Mouse (Mus musculus) liver, embryonic 15.5 days (tissue): ENCODE results near the gene Olfr619. TPM values are rescaled to one million over a fixed set of nuclear protein-coding genes. Genes with fewer than 3 reads are reported as not detected.

Experiments
- microRNA-seq: library from miRNA; unstranded; fragments of <30 nt; microRNA quantifications from one replicate; pipeline ENCODE4, GENCODE M21; 2016
- polyA plus RNA-seq: library from polyadenylated mRNA; unstranded; fragments of >200 nt; fragmentation: Nextera tagmentation; extraction: Ambion mirVana; gene quantifications from 2 replicates; pipeline ENCODE4 v1.2.1, GENCODE M21; 2015

The Olfr619 gene
- polyA plus RNA-seq, 1 experiment from 2014 or later: not detected

Small RNA genes within 50 kb of the gene (microRNA-seq; reads per million reads assigned to microRNA genes)
- not detected for gene Gm26506

Other genes with a start within 250 kb of the Olfr619 start
- gene Olfr601, start 237.9 kb upstream of the Olfr619 start, polyA plus RNA-seq: not detected in 2 replicates
- not detected in 2 replicates for gene Olfr603, start 214.4 kb upstream of the Olfr619 start, polyA plus RNA-seq
- not detected in 2 replicates for gene Usp17lc, start 185.5 kb upstream of the Olfr619 start, polyA plus RNA-seq
- not detected in 2 replicates for gene Olfr605, start 155.1 kb upstream of the Olfr619 start, polyA plus RNA-seq
- not detected in 2 replicates for gene Olfr606, start 151.5 kb upstream of the Olfr619 start, polyA plus RNA-seq
- gene Olfr607, start 136.4 kb upstream of the Olfr619 start, polyA plus RNA-seq: not detected in 2 replicates
- not detected in 2 replicates for gene Olfr608, start 130.7 kb upstream of the Olfr619 start, polyA plus RNA-seq
- not detected in 2 replicates for gene Olfr609, start 102.5 kb upstream of the Olfr619 start, polyA plus RNA-seq
- not detected in 2 replicates for gene Olfr610, start 88.5 kb upstream of the Olfr619 start, polyA plus RNA-seq
- gene Olfr611, start 79.7 kb upstream of the Olfr619 start, polyA plus RNA-seq: not detected in 2 replicates
- not detected in 2 replicates for gene Olfr612, start 57.9 kb upstream of the Olfr619 start, polyA plus RNA-seq
- gene Olfr613, start 52.5 kb upstream of the Olfr619 start, polyA plus RNA-seq: not detected in 2 replicates
- gene Olfr615, start 44.5 kb upstream of the Olfr619 start, polyA plus RNA-seq: not detected in 2 replicates
- not detected in 2 replicates for gene Olfr616, start 31.4 kb upstream of the Olfr619 start, polyA plus RNA-seq
- not detected in 2 replicates for gene Olfr617, start 27.5 kb upstream of the Olfr619 start, polyA plus RNA-seq
- gene Olfr618, start 10.5 kb upstream of the Olfr619 start, polyA plus RNA-seq: not detected in 2 replicates
- not detected in 2 replicates for gene Olfr620, start 12.0 kb downstream of the Olfr619 start, polyA plus RNA-seq
- gene Olfr622, start 42.1 kb downstream of the Olfr619 start, polyA plus RNA-seq: not detected in 2 replicates
- not detected in 2 replicates for gene Olfr623, start 63.1 kb downstream of the Olfr619 start, polyA plus RNA-seq
- gene Olfr624, start 70.6 kb downstream of the Olfr619 start, polyA plus RNA-seq: 0.02 TPM in 2 replicates
- gene Olfr625-ps1, start 82.1 kb downstream of the Olfr619 start, polyA plus RNA-seq: not detected in 2 replicates
- gene Olfr243, start 114.1 kb downstream of the Olfr619 start, polyA plus RNA-seq: not detected in 2 replicates
- not detected in 2 replicates for gene Olfr628, start 129.8 kb downstream of the Olfr619 start, polyA plus RNA-seq
- gene Olfr629, start 144.4 kb downstream of the Olfr619 start, polyA plus RNA-seq: 0.08 TPM in 1 of 2 replicates, not detected in the other
- not detected in 2 replicates for gene Olfr630, start 156.8 kb downstream of the Olfr619 start, polyA plus RNA-seq
- gene Olfr69, start 171.0 kb downstream of the Olfr619 start, polyA plus RNA-seq: not detected in 2 replicates
- gene Olfr68, start 179.1 kb downstream of the Olfr619 start, polyA plus RNA-seq: not detected in 2 replicates
- not detected in 2 replicates for gene Olfr67, start 191.2 kb downstream of the Olfr619 start, polyA plus RNA-seq
- gene Hbb-bt, start 213.4 kb downstream of the Olfr619 start, polyA plus RNA-seq: 48,050 and 52,773 TPM in 2 replicates
- gene Hbb-bs, start 227.5 kb downstream of the Olfr619 start, polyA plus RNA-seq: 116,188 and 122,775 TPM in 2 replicates
- gene Hbb-bh2, start 239.9 kb downstream of the Olfr619 start, polyA plus RNA-seq: not detected in 2 replicates
- gene Hbb-bh1, start 242.6 kb downstream of the Olfr619 start, polyA plus RNA-seq: 44.8 and 64.6 TPM in 2 replicates